Mouse (Mus musculus) left cerebral cortex, postnatal 25 days (tissue): Measurements from ENCODE around the gene Ifnz. TPM values are rescaled to one million over a fixed set of nuclear protein-coding genes. Genes with fewer than 3 reads are reported as not detected.
"Not testable (repeated sequence)": the region's sequence is repeated elsewhere in the genome, so short reads cannot be mapped to it uniquely, and the experiment has no call there.

ENCODE experiments used
- DNase-seq, 2 experiments: peaks; one replicate each; pipeline ENCODE4 v3.0.0; 2022; ENCODE audit warnings: low spot score in 2 of 2, mixed read lengths in 1 of 2
- intact Hi-C: fragments of 180-260 bp; cut with DNase I; formaldehyde crosslinking; loops from one replicate; pipeline ENCODE4 v1.15.1; 2025
- total RNA-seq, 2 experiments: library from RNA; stranded (reverse); gene quantifications; 2 replicates each; pipeline ENCODE4 v1.2.3; 2021

Gene Ifnz
- total RNA-seq: not detected

DNA sequence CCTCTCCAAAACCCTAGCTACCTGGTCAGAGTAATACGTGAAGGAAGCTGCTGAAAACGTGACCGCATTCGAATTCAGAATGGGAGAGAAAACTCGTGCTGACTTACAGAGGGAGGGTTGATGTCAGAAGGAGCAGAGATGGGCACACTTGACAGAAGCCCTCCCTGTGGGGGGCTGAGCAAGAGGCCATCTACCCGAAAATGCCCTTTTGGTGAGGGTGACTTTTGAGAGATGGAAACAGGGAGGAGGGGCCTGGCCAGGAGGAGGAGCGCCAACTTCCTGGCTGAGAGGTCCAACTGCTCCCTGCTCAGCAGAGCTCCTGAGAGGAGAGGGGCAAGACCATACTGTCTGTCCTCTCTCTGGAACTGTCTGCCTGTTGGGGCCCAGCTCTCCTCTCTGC, at the start of gene Ifnz:
Gene Ifnz (plus strand): TSS at position 301 of the 400 bp plus-strand sequence.
- intact Hi-C loops, DNase-seq: not testable (repeated sequence)

DNA sequence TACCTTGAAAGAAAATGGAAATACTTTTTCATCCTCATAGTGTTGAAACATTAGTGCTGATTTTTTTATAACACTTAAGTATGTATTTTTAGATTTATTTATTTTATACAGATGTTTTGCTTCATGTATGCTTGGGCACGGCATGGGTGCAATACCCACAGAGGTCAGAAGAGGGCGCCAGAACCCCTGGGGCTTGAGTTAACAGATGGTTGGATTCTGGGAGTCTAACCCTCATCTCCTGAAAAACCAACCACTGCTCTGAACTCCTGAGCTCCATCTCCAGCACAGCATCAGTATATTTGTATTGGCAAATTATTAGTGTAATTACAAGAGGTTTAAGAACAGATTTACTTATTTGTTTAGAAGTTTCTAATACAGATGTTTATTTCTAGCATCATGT, 43.5 kb upstream of the Ifnz start:
- intact Hi-C loops: no loop called here
- peak in 1 of 2 experiments; percentile 38 for DNase-seq

DNA sequence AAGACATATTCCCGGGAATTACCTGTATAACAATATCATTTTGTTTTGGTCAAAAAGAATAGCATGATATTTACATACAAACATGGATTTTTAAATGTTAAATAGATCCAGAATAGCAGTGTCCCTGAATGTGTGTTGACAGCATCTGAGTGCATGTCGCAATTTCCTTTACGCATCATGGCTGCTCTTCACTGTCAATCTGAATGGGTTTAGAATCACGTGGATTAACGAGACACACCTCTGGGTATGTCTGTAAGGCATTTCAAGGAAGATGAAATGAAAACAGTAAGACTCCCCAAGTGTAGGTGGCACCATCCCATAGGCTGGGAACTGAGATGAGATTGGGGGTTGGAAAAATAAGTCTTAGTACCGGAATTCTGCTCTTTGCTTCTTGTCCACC, 42.9 kb upstream of the Ifnz start:
- DNase-seq: no peak
- intact Hi-C loops: no loop called here

DNA sequence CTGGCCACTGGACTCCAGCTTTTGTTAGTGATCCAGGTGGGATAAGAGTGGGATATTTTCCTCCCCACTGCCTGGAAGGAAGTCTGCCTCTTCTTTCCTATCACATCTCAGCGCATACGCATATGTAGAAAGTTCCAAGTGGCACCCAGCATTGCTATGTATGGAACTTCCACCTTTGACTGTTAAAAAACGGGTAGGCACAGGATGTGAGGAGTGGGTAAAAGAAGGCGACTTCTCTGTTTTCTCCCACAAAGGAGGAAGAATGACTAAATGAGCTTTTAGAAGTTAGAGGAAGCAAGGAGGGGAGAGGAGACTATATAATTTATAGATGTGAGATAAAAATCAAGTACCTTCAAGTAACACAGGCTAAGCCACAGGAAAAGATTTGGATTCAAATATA, 40.5 kb upstream of the Ifnz start:
- intact Hi-C loops: no loop called here
- no peak for DNase-seq

DNA sequence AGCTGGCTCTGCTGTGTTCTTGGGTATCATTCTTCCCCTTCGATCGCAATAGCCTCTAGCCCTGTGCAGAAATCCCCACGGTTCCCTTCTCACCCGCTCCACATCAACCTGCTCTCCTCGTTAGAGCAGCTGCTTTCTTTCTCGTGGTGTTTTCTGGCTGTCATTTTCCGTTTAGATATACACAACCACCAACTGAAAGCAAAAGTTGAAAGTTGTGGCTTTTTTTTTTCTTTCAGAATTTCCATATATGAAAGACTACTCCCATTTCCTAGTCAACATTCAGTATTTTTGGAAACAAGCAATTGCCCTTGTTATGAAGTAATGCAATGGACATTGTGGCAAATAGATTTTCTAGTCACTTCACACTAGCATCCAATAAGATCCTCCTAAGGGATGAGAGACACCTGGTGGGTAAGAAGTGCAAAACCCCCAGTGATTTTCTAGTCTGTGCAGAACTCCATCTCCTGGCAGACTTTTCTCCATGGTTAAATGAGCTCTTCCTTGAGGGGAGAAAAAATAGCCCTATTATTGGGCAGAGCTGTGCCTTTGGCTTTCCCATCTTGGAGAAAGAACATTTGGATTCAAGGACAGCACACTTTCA, 39.1 kb upstream of the Ifnz start:
- intact Hi-C loops: no loop called here
- no peak for DNase-seq

DNA sequence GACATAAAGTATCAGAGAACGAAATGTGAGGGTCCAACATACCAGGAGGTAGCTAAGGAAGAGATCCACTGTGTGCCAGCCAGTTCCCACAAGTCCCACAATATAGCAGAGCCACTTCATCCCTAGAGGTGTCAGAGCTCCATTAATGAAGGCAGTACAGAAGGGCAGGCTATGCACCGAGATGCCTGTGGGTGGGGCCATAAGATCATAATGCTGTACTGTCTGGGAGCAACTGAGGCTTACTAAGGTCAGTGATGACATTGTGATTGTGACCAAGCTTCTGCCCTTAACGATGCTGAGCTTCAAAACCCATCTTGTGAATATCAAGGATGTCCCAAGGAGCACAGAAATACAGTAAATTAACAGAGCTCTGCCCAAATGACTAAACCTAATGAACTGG, 37.7 kb upstream of the Ifnz start:
- intact Hi-C loops: no loop called here
- no peak for DNase-seq

DNA sequence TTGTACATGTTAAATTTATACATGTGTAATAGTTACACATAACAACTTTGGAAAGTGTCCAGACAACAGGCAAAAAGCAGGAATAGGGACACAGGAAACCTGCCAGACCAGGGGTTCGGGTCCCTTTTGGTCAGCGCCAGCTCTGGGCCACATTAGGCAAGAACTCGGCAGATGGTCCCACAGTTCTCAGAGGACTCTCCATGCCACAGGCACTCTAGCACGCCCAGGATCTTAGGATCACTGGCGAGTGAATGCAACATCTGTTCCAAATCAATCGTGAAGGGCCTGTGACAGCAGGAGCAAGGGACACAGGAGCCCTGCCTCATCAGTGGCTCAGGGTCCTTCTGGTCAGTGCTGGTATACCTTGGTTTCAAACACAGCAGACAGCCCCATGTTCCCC, 32.0 kb upstream of the Ifnz start:
- intact Hi-C loops: loop anchor here (5.0 kb wide), 1 partner anchor 62 kb away; no protein-coding TSS in a partner anchor
- no peak for DNase-seq

DNA sequence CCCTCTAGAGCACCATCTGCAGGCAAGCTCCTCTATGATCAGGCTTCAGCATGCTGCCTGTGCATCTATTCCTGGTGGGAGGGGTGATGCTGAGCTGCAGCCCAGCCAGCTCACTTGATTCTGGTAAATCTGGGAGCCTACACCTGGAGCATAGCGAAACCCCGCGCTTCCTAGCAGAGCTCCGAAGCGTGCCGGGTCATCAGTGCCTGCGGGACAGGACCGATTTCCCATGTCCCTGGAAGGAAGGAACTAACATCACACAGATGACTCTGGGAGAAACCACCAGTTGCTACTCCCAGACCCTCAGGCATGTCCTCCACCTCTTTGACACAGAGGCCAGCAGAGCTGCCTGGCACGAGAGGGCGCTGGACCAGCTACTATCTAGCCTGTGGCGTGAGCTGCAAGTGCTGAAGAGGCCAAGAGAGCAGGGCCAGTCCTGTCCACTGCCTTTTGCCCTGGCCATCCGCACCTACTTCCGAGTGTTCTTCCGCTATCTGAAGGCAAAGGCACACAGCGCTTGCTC, 27.1 kb upstream of the Ifnz start, which contains the start of gene Gm13271:
Gene Gm13271 (plus strand): TSS at position 51 of the 523 bp plus-strand sequence.
- peak; percentile 63 to 67 for DNase-seq
- intact Hi-C loops: not testable (repeated sequence)

DNA sequence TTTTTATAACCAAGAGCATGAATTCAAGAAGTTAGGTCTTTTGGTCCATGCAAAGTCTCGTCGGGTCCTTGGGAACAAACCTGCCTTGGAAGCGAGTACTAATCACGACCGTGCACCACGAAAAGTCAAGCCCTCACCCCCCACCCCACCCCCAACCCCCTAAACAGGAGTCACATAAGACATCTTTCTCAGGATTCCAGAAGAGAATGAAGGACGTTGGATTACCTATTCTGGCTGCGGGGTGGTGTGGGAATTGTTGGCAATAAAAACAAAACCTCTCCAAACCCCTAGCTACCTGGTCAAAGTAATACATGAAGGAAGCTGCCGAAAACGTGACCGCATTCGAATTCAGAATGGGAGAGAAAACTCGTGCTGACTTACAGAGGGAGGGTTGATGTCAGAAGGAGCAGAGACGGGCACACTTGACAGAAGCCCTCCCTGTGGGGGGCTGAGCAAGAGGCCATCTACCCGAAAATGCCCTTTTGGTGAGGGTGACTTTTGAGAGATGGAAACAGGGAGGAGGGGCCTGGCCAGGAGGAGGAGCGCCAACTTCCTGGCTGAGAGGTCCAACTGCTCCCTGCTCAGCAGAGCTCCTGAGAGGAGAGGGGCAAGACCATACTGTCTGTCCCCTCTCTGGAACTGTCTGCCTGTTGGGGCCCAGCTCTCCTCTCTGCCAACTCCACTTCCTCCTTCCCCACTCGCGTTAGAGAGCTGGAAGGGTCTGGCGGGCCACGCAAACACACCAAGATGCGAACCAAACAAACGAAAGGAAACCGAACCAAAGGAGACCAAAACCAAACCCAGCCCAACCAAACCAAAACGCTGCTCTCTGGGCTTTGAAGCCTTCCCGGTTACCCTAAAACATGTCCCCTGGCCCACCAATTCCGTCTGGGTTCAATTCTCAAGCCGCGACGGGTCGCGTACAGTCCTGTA, 25.1 kb upstream of the Ifnz start:
- DNase-seq, intact Hi-C loops: not testable (repeated sequence)

DNA sequence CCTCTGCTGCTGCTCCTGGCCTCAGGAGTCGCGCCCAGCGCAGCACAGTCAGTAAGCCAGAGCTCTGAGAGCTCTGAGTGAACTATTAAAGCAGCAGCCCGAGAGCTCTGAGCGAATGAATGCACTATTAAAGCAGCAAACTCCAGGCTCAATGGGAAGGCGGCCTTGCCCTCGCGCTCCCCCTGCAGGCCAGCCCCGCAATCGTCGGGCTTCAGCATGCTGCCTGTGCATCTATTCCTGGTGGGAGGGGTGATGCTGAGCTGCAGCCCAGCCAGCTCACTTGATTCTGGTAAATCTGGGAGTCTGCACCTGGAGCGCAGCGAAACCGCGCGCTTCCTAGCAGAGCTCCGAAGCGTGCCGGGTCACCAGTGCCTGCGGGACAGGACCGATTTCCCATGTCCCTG, 24.3 kb upstream of the Ifnz start:
- peak; percentile 88 to 92 for DNase-seq
- intact Hi-C loops: not testable (repeated sequence)

DNA sequence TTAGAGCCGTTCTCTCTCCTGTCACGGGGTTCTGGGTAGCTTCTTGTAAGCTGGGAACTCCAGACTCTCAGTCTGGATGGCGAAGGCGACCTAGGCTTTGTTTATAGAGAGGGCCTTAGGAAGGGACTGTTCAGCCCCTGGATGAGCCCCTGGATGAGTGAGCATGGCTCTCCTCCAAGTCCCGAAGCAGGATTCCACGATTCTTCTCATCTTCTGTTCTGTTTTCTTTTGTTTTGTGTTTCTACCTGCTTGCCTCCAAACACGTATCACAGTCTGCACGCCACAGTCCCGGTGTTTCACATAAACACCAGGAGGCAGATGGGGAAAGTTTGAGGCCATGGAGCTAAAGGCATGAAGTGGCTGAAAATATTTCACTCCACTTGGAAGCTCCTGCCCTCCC, 23.2 kb upstream of the Ifnz start:
- DNase-seq, intact Hi-C loops: not testable (repeated sequence)

DNA sequence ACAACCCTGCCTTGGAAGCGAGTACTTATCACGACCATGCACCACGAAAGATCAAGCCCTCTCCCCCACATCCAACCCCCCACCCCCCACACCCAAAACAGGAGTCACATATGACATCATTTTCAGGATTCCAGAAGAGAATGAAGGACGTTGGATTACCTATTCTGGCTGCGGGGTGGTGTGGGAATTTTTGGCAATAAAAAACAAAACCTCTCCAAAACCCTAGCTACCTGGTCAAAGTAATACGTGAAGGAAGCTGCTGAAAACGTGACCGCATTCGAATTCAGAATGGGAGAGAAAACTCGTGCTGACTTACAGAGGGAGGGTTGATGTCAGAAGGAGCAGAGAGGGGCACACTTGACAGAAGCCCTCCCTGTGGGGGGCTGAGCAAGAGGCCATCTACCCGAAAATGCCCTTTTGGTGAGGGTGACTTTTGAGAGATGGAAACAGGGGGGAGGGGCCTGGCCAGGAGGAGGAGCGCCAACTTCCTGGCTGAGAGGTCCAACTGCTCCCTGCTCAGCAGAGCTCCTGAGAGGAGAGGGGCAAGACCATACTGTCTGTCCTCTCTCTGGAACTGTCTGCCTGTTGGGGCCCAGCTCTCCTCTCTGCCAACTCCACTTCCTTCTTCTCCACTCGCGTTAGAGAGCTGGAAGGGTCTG, 22.2 kb upstream of the Ifnz start, which contains the start of gene Gm13283:
Gene Gm13283 (plus strand): TSS at position 510 of the 659 bp plus-strand sequence.
- DNase-seq: peak in 1 of 2 experiments; percentile 32
- intact Hi-C loops: not testable (repeated sequence)

DNA sequence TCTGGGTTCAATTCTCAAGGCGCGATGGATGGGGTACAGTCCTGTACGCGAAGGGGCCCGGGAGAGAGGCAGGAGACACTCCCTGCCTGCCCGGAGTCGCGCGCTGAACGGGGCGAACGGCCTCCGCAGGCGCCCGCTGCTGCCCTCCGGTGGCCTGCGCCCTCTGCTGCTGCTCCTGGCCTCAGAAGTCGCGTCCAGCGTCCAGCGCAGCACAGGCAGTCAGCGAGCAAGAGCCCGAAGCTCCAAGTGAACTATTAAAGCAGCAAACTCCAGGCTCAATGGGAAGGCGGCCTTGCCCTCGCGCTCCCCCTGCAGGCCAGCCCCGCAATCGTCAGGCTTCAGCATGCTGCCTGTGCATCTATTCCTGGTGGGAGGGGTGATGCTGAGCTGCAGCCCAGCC, 21.5 kb upstream of the Ifnz start:
- DNase-seq: peak; percentile 37 to 46
- intact Hi-C loops: not testable (repeated sequence)

DNA sequence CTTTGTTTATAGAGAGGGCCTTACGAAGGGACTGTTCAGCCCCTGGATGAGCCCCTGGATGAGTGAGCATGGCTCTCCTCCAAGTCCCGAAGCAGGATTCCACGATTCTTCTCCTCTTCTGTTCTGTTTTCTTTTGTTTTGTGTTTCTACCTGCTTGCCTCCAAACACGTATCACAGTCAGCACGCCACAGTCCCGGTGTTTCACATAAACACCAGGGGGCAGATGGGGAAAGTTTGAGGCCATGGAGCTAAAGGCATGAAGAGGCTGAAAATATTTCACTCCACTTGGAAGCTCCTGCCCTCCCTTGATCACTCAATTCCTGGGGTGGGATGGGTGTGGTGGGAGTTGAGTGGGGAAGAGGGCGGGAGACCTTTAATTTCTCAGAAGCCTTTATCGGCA, 20.2 kb upstream of the Ifnz start:
- DNase-seq: peak; percentile 63 to 67
- intact Hi-C loops: not testable (repeated sequence)

DNA sequence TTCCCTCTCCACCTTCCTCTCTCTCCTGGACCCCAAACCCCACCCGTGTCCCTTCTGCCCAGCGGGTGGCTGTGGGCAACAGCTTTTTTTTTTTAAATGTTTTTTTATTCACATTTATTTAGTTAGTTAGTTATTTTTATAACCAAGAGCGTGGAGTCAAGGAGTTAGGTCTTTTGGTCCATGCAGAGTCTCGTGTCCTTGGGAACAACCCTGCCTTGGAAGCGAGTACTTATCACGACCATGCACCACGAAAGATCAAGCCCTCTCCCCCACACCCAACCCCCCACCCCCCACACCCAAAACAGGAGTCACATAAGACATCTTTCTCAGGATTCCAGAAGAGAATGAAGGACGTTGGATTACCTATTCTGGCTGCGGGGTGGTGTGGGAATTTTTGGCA, 19.6 kb upstream of the Ifnz start:
- DNase-seq: peak in 1 of 2 experiments; percentile 14
- intact Hi-C loops: not testable (repeated sequence)

DNA sequence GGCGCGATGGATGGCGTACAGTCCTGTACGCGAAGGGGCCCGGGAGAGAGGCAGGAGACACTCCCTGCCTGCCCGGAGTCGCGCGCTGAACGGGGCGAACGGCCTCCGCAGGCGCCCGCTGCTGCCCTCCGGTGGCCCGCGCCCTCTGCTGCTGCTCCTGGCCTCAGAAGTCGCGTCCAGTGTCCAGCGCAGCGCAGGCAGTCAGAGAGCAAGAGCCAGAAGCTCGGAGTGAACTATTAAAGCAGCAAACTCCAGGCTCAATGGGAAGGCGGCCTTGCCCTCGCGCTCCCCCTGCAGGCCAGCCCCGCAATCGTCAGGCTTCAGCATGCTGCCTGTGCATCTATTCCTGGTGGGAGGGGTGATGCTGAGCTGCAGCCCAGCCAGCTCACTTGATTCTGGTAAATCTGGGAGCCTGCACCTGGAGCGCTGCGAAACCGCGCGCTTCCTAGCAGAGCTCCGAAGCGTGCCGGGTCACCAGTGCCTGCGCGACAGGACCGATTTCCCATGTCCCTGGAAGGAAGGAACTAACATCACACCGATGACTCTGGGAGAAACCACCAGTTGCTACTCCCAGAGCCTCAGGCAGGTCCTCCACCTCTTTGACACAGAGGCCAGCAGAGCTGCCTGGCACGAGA, 18.4 kb upstream of the Ifnz start:
- peak; percentile 19 to 30 for DNase-seq

DNA sequence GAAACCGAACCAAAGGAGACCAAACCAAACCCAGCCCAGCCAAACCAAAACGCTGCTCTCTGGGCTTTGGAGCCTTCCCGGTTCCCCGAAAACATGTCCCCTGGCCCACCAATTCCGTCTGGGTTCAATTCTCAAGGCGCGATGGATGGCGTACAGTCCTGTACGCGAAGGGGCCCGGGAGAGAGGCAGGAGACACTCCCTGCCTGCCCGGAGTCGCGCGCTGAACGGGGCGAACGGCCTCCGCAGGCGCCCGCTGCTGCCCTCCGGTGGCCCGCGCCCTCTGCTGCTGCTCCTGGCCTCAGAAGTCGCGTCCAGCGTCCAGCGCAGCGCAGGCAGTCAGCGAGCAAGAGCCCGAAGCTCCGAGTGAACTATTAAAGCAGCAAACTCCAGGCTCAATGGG, 8.4 kb upstream of the Ifnz start, which contains the start of gene Gm13290:
Gene Gm13290 (plus strand): TSS at position 301 of the 400 bp plus-strand sequence.
- DNase-seq, intact Hi-C loops: not testable (repeated sequence)

More for the DNA sequence above, 18.4 kb upstream of the Ifnz start:
- intact Hi-C loops: not testable (repeated sequence)

DNA sequence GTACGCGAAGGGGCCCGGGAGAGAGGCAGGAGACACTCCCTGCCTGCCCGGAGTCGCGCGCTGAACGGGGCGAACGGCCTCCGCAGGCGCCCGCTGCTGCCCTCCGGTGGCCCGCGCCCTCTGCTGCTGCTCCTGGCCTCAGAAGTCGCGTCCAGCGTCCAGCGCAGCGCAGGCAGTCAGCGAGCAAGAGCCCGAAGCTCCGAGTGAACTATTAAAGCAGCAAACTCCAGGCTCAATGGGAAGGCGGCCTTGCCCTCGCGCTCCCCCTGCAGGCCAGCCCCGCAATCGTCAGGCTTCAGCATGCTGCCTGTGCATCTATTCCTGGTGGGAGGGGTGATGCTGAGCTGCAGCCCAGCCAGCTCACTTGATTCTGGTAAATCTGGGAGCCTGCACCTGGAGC, 5.3 kb upstream of the Ifnz start, which contains the start of gene Gm13289:
Gene Gm13289 (plus strand): TSS at position 301 of the 400 bp plus-strand sequence.
- intact Hi-C loops: not testable (repeated sequence)

DNA sequence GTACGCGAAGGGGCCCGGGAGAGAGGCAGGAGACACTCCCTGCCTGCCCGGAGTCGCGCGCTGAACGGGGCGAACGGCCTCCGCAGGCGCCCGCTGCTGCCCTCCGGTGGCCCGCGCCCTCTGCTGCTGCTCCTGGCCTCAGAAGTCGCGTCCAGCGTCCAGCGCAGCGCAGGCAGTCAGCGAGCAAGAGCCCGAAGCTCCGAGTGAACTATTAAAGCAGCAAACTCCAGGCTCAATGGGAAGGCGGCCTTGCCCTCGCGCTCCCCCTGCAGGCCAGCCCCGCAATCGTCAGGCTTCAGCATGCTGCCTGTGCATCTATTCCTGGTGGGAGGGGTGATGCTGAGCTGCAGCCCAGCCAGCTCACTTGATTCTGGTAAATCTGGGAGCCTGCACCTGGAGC, 2.4 kb upstream of the Ifnz start, which contains the start of gene Gm13272:
Gene Gm13272 (plus strand): TSS at position 301 of the 400 bp plus-strand sequence.
- DNase-seq, intact Hi-C loops: not testable (repeated sequence)

More for the DNA sequence above, 5.3 kb upstream of the Ifnz start, which contains the start of gene Gm13289:
- DNase-seq: not testable (repeated sequence)
